Mouse (Mus musculus) right cerebral cortex, postnatal 10 days (tissue): ENCODE measurements around the gene Pde4d.

Experiments used
- DNase-seq, 2 experiments: peaks; one replicate each; pipeline ENCODE4 v3.0.0; 2021; ENCODE audit warnings: low spot score in 2 of 2

Pde4d gene

DNA sequence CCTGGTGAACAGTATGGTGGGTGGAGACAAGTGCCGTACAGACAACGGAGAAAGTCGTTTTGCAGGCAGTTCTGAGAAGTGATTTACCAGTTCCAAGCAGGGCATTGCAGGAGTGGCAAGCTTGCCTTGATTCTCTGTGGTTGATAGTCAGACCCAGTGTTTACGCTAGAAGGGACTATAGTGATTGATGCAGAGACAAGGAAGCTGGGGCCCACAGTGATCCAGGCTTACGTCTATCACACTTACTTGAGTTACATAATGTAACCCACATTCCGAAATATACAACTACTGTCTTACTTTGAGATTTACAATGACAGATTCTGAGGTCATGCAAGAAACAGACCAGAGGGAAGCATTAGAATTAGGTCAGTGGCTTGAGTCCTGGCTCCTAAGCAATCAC, 1414.6 kb downstream of the Pde4d start:
- no peak for DNase-seq

- DNase-seq = peak in 1 of 2 experiments; percentile 27
Observed at GRCm38 (mm10) chr13:109880392-109880791, 1430.6 kb downstream of the Pde4d start.

- DNase-seq = no peak
Observed at GRCm38 (mm10) chr13:109881161-109881857, 1431.6 kb downstream of the Pde4d start.

- peak in 1 of 2 experiments; percentile 26 for DNase-seq
Observed at GRCm38 (mm10) chr13:109883636-109884035, 1433.9 kb downstream of the Pde4d start.

DNA sequence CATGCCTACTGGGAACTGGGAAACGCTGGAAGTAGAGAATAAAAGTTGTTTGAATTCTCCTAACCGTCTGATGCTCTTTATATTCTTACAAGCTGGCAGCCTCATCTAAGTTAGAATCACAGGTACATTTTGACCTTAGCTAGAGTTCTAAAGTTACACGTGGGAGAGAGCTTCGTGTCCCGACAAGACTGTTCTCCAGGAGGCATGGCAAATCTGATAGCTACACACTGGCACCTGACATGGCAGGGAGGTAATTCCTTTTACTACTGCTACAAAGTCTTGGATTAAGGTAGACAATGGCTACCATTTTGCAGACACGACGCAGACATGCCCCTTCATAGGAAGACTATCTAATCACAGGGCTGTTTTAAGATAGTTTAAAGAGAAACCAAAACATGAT, 1435.1 kb downstream of the Pde4d start:
- no peak for DNase-seq

DNA sequence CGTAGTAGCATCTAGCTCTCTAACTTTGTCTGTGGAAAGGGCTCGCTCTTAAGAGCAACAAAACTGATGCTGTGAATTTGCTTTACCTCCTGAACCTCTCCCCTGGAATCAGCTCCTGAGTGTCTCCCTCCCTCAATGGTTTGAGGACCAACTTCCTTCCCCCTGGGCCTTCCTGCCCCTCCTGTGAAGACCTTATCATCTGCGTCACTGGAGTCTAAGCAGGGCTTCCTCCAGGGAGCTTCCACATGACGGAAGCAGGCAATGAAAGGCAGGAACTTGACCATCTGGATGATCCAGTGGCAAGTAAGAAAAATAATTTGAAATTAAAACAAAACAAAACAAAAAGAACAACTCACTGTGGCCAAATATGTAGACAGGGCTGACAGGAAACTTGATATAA, 1438.5 kb downstream of the Pde4d start:
- DNase-seq = no peak

DNA sequence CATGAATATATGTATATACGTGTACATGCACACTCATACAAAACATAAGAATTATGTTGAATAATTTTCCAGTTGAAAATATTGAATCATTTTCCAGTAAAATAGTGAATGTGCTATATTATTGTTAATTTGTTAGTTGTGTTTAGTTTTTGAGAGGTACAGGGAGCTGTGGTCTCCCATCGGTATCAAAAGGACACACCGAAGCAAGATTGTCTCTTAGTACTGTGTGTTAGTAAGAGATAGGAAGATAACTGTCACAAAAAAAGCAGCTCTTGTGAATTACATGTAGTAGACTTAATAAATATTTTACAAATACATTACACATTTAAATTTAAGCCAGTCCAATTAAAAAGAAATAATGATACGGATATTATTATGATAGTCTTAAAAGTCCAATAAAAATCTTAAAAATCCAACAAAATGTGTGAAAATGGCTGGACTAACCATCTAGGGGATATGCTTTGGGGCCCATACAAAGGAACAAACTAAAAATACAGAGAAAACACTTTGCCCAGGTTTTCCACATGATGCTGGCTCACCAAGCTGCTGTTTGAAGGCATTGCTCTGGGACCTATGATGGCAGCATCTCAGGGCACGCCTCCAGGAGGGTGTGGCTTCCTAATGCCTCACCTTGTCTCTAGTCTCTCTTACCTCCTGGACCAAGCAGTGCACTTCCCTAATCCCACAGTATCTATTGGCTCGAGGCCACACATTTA, 1441.6 kb downstream of the Pde4d start:
- no peak for DNase-seq

- DNase-seq = no peak
Observed at GRCm38 (mm10) chr13:109891910-109892265, 1442.1 kb downstream of the Pde4d start.

GRCm38 (mm10) chr13:109899442-109900428, 1450.0 kb downstream of the Pde4d start:
- DNase-seq = no peak

GRCm38 (mm10) chr13:109901811-109902210, 1452.1 kb downstream of the Pde4d start:
- no peak for DNase-seq

GRCm38 (mm10) chr13:109902460-109902854, 1452.7 kb downstream of the Pde4d start:
- DNase-seq = peak; percentile 73 to 77

DNA sequence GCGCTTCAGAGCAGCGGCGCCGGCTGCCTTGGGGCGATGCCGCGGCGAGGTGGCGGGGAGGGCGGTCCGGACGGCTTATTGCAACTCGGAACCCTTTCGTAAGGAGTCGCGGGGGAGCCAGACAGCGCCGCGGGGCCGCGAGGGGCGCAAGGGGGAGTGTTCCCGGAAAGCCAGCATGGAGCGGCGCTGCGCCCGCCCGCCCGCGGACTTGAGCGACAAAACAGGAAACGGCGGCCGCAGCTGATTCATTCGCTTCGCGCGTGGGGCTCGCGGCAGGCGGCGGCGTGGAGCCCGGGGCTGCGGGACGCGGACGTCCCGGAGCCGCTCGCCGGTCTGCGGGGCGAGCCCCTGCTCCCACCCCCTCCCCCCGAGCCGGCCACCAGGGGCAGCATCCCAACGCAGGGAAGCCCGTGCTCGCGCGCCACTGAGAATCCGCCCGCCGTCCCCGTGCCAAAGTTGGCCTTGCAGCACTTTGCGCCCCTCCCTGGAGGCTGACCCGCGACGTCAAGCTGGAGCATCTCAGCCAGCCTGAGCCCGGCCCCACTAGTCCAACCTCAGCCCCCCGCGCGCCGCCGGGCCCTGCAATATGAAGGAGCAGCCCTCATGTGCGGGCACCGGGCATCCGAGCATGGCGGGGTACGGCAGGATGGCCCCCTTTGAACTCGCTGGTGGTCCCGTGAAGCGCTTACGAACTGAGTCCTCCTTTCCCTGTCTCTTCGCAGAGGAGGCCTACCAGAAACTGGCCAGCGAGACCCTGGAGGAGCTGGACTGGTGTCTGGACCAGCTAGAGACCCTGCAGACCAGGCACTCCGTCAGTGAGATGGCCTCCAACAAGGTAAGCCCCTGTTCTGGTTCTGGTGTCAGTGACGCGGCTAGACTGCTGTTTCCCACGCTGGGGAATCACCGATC, 1453.4 kb downstream of the Pde4d start:
- peak; percentile 67 to 75 for DNase-seq

DNA sequence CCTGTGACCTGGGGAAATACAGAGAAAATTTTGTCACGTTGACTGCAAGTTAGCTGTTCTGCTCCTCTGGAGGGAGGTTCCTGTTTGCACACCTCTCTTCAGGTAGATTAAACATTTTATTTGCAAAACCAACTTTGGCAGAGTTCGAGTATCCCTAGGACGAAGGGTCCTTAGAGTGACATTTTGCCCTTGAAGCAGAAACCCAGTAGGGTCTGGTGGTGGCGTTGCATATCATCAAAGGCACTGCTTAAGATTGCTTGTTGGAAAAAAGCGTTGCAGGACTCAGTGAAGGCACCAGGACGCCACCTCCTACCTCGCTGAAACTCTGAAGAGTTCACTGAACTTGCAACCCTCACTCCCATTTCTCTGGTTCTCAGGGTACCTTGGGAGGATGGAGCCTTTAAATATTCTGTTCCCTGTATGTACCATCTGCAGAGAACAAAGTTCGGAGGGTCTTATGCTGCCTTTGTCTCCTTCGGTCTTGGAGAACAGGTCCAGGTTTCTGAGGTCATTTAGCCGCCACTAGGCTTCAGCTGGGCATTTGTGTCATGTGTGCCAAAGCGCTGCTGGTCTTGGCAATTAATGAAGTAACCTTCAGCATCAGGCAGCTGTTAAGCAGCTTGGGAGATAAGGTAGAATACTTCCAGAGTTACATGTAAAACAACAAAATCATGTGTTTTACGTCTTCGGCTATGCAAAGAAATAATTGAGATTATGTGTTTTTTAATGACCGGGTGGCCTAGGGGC, 1454.2 kb downstream of the Pde4d start:
- no peak for DNase-seq

DNA sequence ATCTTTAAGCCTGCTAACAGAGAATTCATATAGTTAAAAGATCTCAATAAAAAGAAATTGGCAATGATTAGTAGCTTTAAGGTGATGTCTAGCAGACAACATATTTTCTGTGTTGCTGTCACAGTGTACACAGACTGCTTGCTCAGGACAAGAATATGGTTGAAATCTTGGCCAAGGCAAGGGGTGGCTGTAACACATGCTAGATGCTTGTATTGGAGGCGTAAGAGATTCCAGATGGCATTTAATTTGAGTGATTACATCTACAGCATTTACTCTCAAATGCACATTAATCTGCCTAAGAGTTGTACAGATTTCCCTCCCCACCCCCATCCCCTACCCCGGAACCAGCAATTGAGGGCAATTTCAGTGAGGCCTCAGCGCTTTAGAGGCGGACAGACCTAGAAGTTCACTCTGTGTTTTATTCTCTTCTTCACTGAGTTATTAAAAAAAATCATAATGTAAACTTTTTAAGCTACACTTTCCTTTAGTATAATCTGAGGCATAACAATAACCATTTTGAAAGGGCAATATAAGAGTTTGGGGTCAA, 1456.7 kb downstream of the Pde4d start:
- DNase-seq = no peak

DNA sequence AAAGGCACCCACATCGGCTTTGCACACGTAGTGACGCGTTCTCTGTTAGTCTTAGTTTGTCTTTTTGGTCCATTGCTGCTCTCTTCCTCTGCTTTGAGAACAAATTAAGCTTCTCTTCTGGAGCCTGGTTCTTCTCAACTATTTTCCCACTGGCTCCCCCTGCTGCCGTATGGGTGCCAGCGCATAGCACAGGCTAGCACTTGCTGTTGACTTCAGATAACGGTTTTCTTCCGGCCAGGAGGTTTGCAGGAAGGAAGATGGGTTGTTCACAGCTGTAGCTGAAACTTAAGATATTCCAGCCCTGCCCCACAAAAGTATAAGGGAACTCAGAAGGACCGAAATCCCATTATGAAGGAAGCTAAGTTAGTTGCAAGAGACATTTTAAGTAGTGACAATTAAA, 1457.9 kb downstream of the Pde4d start:
- peak; percentile 73 to 79 for DNase-seq

DNA sequence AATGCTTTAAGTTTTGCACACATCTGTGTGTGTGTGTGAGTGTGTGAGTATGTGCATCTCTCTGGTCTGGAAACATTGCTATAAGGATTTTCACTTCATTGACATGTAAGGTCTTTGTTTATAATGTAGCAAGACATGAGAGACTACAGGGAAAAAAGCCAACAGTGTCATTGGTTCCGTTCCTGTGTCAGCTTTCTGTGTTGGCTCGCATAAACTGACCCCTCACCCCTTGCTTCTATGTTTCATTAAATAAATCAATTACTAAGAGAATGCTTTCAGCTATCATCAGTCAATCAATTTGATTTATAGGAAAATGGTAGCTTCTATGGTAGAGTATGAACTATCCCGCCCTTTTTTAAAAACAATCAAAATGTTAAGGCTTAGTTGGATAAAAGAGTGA, 1458.6 kb downstream of the Pde4d start:
- no peak for DNase-seq

- no peak for DNase-seq
Observed at GRCm38 (mm10) chr13:109909111-109909510, 1459.4 kb downstream of the Pde4d start.

GRCm38 (mm10) chr13:109910915-109911314, 1461.2 kb downstream of the Pde4d start:
- no peak for DNase-seq

- no peak for DNase-seq
Observed at GRCm38 (mm10) chr13:109912635-109913034, 1462.9 kb downstream of the Pde4d start.

DNA sequence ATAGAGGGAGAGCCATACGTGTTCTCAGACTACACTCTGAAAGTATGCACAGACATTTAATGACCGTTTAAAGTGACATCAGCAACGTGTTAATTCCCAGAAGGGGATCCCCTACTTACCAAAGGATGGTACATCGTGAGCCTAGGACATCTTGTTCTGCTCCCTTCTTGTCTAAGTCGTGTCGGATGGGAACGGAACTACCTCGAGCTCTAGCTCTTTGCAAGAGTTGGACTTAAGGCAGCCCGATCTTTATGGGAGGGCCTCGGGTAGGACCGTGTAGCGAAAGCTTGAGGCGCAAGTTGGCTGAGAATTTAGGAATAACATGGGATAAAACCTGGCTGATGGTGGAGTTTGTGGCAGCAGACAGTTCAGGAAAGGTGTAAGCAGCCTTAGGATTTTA, 1464.5 kb downstream of the Pde4d start:
- DNase-seq = no peak
